8 mouse cellular contexts compared by ENCODE assay signal in the genomic region with DNA sequence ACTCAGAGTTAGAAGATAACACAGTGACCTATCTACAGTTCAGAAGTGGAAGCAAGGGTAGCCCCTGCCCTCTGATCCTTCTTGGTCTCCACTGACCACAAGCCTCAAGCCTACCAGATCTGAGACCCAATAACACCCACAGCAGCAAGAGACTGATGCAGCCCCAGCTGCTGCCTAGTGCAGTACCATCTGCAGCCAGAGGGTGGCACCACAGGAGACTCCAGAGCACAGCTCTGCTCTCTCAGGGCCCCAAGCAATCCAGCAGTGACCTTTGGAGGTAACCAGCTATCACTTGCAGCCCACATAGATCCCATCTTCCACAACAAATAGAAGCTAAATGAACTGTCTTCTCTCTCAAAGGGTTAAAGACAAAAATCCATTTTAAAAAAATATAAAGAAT. TPM values are rescaled to one million over a fixed set of nuclear protein-coding genes. Genes with fewer than 3 reads are reported as not detected.
A peak's percentile ranks its signal among the peaks of the same experiment; 100 is the strongest.
DNase-seq lines count a peak whose midpoint lies in the region; ATAC-seq and TF ChIP-seq lines count a peak whose summit lies in the region.

No protein-coding gene starts in this region.

- H3K9ac ChIP-seq in MEL (ENCODE audit: control insufficient read depth, low read depth, low read length, poor library complexity, severe bottlenecking), result no peak overlapping the region
- no peak overlapping the region for H3K9ac ChIP-seq in forebrain, embryonic 11.5 days (ENCODE audit: low read length)

- H3K27ac ChIP-seq in MEL (ENCODE audit: control insufficient read depth, low read depth, low read length), result no peak overlapping the region
- H3K27ac ChIP-seq in forebrain, embryonic 11.5 days (ENCODE audit: low read depth, low read length), result no peak overlapping the region

- TF ChIP-seq RAD21 in MEL (IDR thresholded peaks at IDR 0.05; ENCODE audit: low read depth, low read length), result peak; percentile 44

- ATAC-seq in forebrain, embryonic 11.5 days (replicated peaks; ENCODE audit: low FRiP score), result peak; percentile 58
- peak; percentile 94 for ATAC-seq in megakaryocyte progenitor cell, adult 5-6 weeks (replicated peaks; ENCODE audit: poor library complexity)

- intact Hi-C loops in heart, postnatal 14 days (cut with DNase I), result loop anchor here (5.0 kb wide), 1 partner anchor 68 kb away; no protein-coding TSS in a partner anchor

- no peaks in the 10 kb centered on the region for H3K9me3 ChIP-seq in MEL (replicated peaks; ENCODE audit: insufficient read depth, low read length)
- H3K9me3 ChIP-seq in forebrain, embryonic 11.5 days (ENCODE audit: control insufficient read depth, low read length), result no peaks in the 10 kb centered on the region

- TF ChIP-seq POLR2A in MEL (IDR thresholded peaks at IDR 0.05; ENCODE audit: control insufficient read depth in 1 of 2, insufficient read depth in 1 of 2, low read depth in 1 of 2, low read length in 2 of 2, poor library complexity in 1 of 2), result no peak

- no peak overlapping the region for H3K4me3 ChIP-seq in MEL (ENCODE audit: control insufficient read depth in 1 of 2, insufficient read depth in 1 of 2, low read depth in 2 of 2, low read length in 2 of 2)
- H3K4me3 ChIP-seq in forebrain, embryonic 11.5 days (ENCODE audit: low read depth, low read length), result no peak overlapping the region

- H3K4me1 ChIP-seq in MEL (ENCODE audit: control insufficient read depth in 1 of 2, insufficient read depth in 2 of 2, low read length in 2 of 2), result no peaks in the 10 kb centered on the region
- no peaks in the 10 kb centered on the region for H3K4me1 ChIP-seq in forebrain, embryonic 11.5 days (replicated peaks; ENCODE audit: control insufficient read depth, insufficient read depth, low read length)

- no peaks in the 10 kb centered on the region for H3K36me3 ChIP-seq in MEL (ENCODE audit: control insufficient read depth in 1 of 2, insufficient read depth in 2 of 2, low read length in 2 of 2)
- no peaks in the 10 kb centered on the region; the same call in 1 of the 2 replicates for H3K36me3 ChIP-seq in forebrain, embryonic 11.5 days (ENCODE audit: control insufficient read depth, insufficient read depth, low read length)

- H3K27me3 ChIP-seq in MEL (ENCODE audit: control insufficient read depth in 1 of 2, insufficient read depth in 2 of 2, low read length in 2 of 2), result no peaks in the 10 kb centered on the region
- no peaks in the 10 kb centered on the region for H3K27me3 ChIP-seq in forebrain, embryonic 11.5 days (ENCODE audit: control insufficient read depth, insufficient read depth, low read length)

- H3K79me2 ChIP-seq in MEL (ENCODE audit: control insufficient read depth, insufficient read depth, low read length, poor library complexity), result no peaks in the 10 kb centered on the region

- DNase-seq in MEL (ENCODE audit: low read depth, low spot score), result peak; percentile 38
- DNase-seq in c-Kit-negative CD71-positive TER-119-positive erythroid progenitor cells, embryonic 14.5 days (ENCODE audit: low read depth, low spot score), result peak; percentile 21
- peak; percentile 86 for DNase-seq in forebrain, embryonic 11.5 days (ENCODE audit: low spot score)
- peak; percentile 81 to 87 for DNase-seq in heart, postnatal 14 days
- peak; percentile 73 for DNase-seq in layer of hippocampus, postnatal 14 days (ENCODE audit: low spot score in 2 of 2)
- peak; percentile 80 to 81 for DNase-seq in right cerebral cortex, postnatal 10 days (ENCODE audit: low spot score in 2 of 2)
- peak; percentile 78 for DNase-seq in urinary bladder, postnatal 14 days (ENCODE audit: low spot score)

- no peak overlapping the region for H3K4me2 ChIP-seq in forebrain, embryonic 11.5 days (ENCODE audit: low read depth, low read length, severe bottlenecking)

- no peak for TF ChIP-seq EP300 in MEL (IDR thresholded peaks at IDR 0.05; ENCODE audit: low read depth in 1 of 2, low read length in 2 of 2)

- TF ChIP-seq CTCF in MEL (IDR thresholded peaks at IDR 0.05 in 2 of 3, conservative IDR thresholded peaks at IDR 0.05 in 1 of 3; ENCODE audit: control insufficient read depth in 1 of 3, insufficient read depth in 1 of 3, low read depth in 2 of 3, low read length in 3 of 3, poor library complexity in 1 of 3, severe bottlenecking in 1 of 3), result peak; percentile 63 to 80 (median 79)

TF ChIP-seq in MEL, 35 proteins besides CTCF, POLR2A, EP300 and RAD21:
- TF ChIP-seq ZC3H11A (IDR thresholded peaks at IDR 0.05; ENCODE audit: low read depth, low read length) (peak; percentile 44), JUND (IDR thresholded peaks at IDR 0.05; ENCODE audit: low read depth, low read length) (no peak), SMC3 (IDR thresholded peaks at IDR 0.05; ENCODE audit: low read depth, low read length) (peak; percentile 68)

RNA-seq across cellular contexts. Expression of a gene that starts 8.3 kb away (rescaled TPM):
- total RNA-seq in MEL (2012; rRNA removed), result not detected in 2 replicates
- not detected for polyA plus RNA-seq in MEL (2012; ENCODE audit: insufficient read depth in 1 of 2, insufficient read length in 2 of 2, low read depth in 1 of 2, low replicate concordance in 2 of 2, missing spikeins in 1 of 2)
- not detected in 2 replicates for polyA plus RNA-seq in forebrain, embryonic 11.5 days (2014; fragmentation: Nextera tagmentation; extraction: Ambion mirVana)
- total RNA-seq in heart, postnatal 14 days (2021), result not detected
- total RNA-seq in layer of hippocampus, postnatal 14 days (2021), result not detected
- total RNA-seq in megakaryocyte progenitor cell, adult 5-6 weeks (2015), result not detected in 2 replicates
- total RNA-seq in megakaryocyte progenitor cell, adult 5-6 weeks (2017), result not detected in 2 replicates

Comparison
In these comparisons a context has a peak if more than half of its experiments do, and no peak if none do; other contexts are left out.
1. DNase-seq: peak in every context shown above with its lines; median percentile 86 in forebrain, embryonic 11.5 days; 84 in heart, postnatal 14 days; 80 in right cerebral cortex, postnatal 10 days; 78 in urinary bladder, postnatal 14 days; 73 in layer of hippocampus, postnatal 14 days; 38 in MEL; 21 in c-Kit-negative CD71-positive TER-119-positive erythroid progenitor cells, embryonic 14.5 days.